Mouse (Mus musculus): ENCODE measurements around the gene Itfg1.
A peak's percentile ranks its signal among the peaks of the same experiment; 100 is the strongest.

Itfg1 gene

DNA sequence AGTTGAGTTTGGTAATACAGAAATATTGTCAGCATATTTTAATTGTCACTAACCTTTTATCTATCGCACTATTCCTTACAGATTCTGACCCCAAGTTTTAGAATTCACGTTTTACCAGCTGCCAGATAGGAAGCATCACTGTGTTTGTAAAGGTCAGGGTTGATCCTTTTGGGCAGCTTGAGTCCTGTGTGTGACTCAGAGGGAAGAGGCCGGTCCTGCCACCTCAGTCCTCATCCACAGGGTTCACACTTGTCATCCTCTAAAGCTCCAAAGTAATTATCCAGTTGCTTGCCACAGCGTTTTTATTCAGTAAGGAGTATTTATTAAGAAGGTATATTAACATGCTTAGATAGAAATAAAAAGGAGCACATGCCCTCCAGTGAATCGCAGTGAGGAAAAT is 123.5 kb downstream of the Itfg1 start:
- DNase-seq = no peak

DNA sequence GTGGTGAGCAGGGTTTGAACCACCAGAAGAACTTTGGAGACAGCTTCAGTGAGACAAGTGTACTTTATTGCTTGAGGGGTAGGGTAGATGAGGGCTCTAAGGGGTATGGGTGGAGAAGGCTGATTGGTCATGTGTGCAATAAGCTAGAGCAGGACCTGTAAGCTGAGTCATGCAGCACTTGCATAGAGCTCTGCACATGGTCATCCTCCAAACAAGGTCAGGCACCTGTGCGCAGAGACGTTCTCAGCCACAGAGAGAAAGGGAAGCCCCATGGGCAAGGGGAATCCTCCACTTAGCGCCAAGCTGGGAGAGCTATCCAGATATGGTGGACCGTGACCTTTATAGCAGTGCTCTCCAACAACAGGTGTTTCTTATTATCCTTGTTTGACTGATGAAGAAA is 124.0 kb downstream of the Itfg1 start:
- no peak for DNase-seq

DNA sequence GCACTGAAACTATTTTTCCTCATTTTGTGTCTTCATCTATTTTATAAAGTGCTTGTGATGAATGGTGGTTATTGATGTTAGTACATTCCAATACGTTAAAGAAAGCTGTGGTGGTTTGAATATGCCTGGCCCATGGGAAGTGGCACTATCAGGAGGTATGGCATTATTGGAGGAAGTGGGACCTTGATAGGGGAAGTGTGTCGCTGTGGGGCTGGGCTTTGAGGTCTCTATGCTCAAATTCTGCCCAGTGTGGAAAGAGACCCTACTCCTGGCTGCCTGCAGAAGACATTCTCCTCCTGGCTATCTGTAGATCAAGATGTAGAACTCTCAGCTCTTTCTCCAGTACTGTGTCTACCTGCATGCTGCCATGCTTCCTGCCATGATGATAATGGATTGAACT is 133.7 kb downstream of the Itfg1 start:
- no peak for DNase-seq

DNA sequence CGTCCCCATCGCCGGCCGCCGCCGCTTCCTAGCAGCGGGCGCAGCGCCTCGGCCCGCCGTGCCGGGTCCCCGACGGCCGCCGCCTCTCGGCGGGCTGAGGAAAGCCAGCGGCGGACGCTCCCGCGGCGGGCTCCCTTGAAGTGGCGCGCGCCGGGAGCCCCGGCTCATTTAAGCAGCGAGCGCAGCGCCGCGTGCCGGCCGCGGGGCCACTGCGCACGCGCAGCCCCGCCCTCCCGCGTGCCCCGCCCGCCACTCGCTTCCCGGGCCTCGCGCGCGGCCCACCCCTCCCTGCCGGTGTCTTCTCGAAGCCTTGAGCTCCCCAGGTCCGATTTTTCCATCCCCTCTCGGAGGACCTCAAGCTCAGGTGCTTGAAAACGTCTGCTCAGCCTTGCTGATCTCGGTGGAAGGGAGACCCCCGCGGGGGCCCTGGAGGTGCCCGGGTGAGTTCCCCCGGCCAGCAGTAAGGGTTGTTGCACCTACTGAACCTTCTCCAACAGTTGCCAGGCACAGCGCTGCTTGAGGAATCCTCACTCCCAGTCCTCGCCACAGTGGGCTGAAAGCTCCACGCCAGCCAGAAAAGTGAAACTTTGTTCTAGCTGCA is 139.9 kb downstream of the Itfg1 start, which contains the start of gene Neto2:
Neto2 (minus strand) TSS at position 174 of the 601 bp plus-strand sequence.
- peak; percentile 82 for DNase-seq

DNA sequence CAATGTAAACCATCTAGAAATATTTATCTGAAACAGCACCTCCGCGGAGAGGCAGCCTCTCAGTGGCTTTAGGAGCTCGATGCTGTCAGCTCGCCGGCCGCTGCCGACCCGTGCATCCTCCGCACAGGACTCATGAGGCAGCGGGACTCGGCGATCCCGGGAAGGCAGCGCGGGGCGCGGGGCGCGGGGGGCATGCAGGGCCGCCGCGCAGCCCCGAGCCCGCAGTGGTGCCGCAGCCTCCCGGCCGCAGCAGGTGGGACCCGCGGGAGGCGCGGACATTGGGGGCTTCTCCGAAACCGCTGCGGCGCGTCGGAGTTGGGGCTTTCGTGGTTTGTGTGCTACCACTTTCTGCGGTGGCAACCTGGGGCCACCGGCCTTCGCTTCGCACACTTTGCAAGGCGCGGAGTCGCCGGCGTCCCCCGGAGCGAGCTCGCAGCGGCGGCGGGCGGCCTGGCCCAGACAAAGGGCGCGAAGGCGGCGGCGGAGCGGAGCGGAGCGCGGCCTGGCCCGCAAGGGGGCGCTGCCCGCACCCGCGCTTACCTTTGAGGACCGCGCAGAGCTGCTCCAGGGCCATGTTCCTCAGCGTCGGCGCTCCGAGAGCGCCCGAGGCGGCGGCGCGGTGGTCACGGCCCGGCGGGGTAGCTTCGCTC is 140.5 kb downstream of the Itfg1 start:
- DNase-seq = peak; percentile 66

DNA sequence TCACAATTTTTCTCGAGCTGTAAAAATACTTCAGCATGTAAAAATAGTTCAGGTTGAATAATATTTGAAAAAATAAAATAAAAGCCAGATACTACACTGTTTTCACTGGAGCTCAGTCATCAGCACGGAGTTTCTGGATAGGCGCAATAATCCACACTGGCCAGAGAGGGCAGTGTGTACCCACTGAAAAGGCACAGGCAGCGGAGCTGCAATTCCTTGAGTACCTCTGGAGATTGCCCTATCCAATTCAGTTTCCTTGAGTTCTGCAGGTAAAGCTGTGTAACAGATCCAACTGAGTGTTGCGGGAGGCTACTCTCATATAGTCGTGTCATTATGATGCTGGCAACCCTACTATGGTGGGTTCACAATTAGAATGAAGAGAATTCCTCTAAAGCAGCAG is 141.7 kb downstream of the Itfg1 start:
- peak; percentile 85 for DNase-seq
